Mouse (Mus musculus) liver, embryonic 14.5 days (tissue): ENCODE measurements around the gene Ctdnep1. TPM values are rescaled to one million over a fixed set of nuclear protein-coding genes. Genes with fewer than 3 reads are reported as not detected.

Source experiments
- ATAC-seq: fragments of 200-750 bp; cut with Nextera tagmentation; 2 replicates; pipeline ENCODE4 v1.8.0; 2017; ENCODE audit warnings: moderate number of reproducible peaks, mild to moderate bottlenecking, moderate library complexity; ENCODE audit not compliant: insufficient read depth
- DNase-seq, 3 experiments: peaks; one replicate each; pipeline ENCODE4 v3.0.0-alpha.2; 2012 to 2013; ENCODE audit warnings: low read depth in 3 of 3, low spot score in 3 of 3
- H3K27ac ChIP-seq: fragments of 300-500 bp; sonication (generic); 2 replicates; pipeline ENCODE4 v1.5.1; 2014; ENCODE audit warnings: moderate library complexity, mild to moderate bottlenecking, control low read depth, inconsistent platforms
- H3K27me3 ChIP-seq: fragments of 300-500 bp; sonication (generic); 2 replicates; pipeline ENCODE4 v1.6.1; 2014; ENCODE audit warnings: mild to moderate bottlenecking, low read length, moderate library complexity; ENCODE audit not compliant: control insufficient read depth, insufficient read depth
- H3K36me3 ChIP-seq: fragments of 300-500 bp; sonication (generic); replicated peaks from 2 replicates; pipeline ENCODE4 v1.6.1; 2014; ENCODE audit warnings: low read depth; ENCODE audit not compliant: control insufficient read depth, insufficient read depth
- H3K4me1 ChIP-seq, 2 experiments: fragments of 200-500 bp in 1 of 2; fragments of 300-500 bp in 1 of 2; sonication (generic) in 1 of 2; replicated peaks; 2 replicates each; pipeline ENCODE4 v1.6.1; 2012 to 2014; ENCODE audit warnings: antibody characterized with exemption in 1 of 2, inconsistent platforms in 1 of 2, low read length in 1 of 2; ENCODE audit not compliant: control insufficient read depth in 2 of 2, insufficient read depth in 2 of 2
- H3K4me2 ChIP-seq: fragments of 300-500 bp; sonication (generic); 2 replicates; pipeline ENCODE4 v1.6.1; 2014; ENCODE audit warnings: low read depth, mild to moderate bottlenecking, control low read depth, moderate library complexity
- H3K4me3 ChIP-seq, 2 experiments: fragments of 200-500 bp in 1 of 2; fragments of 300-500 bp in 1 of 2; sonication (generic) in 1 of 2; 2 replicates each; pipeline ENCODE4 v1.5.1; 2012 to 2014; ENCODE audit warnings: low read depth in 2 of 2, low read length in 2 of 2, mild to moderate bottlenecking in 2 of 2, control low read depth in 1 of 2, inconsistent platforms in 1 of 2, moderate library complexity in 1 of 2; ENCODE audit not compliant: insufficient read depth in 1 of 2
- H3K9ac ChIP-seq: fragments of 300-500 bp; sonication (generic); replicated peaks from 2 replicates; pipeline ENCODE4 v1.6.1; 2014; ENCODE audit warnings: mild to moderate bottlenecking, control low read depth, moderate library complexity
- H3K9me3 ChIP-seq: fragments of 300-500 bp; sonication (generic); 2 replicates; pipeline ENCODE4 v1.6.1; 2016; ENCODE audit warnings: low read length, mixed read lengths; ENCODE audit not compliant: control insufficient read depth
- CTCF ChIP-seq: IDR thresholded peaks from 2 replicates; pipeline ENCODE4 v1.5.1; 2016; ENCODE audit warnings: antibody characterized with exemption, low read depth, control low read depth
- EP300 ChIP-seq: IDR thresholded peaks from 2 replicates; pipeline ENCODE4 v1.6.1; 2016; ENCODE audit warnings: antibody characterized with exemption, low read depth
- WGBS: fragments of 180-500 bp; shearing (Covaris S2); extraction: QIAGEN DNeasy Blood & Tissue Kit; methylation state at CpG from one replicate; pipeline ENCODE4 v1.1.7; 2014; ENCODE audit not compliant: insufficient replicate concordance; 5-methylcytosine and 5-hydroxymethylcytosine counted together
- polyA plus RNA-seq, 2 experiments: library from polyadenylated mRNA; depleted of rRNA in 1 of 2; stranded (reverse) in 1 of 2; unstranded in 1 of 2; fragments of >200 nt; fragmentation: Nextera tagmentation in 1 of 2; extraction: Ambion mirVana in 1 of 2; gene quantifications; 2 replicates each; pipeline versions ENCODE4 v1.2.1 to v1.2.3; 2012 to 2014

Ctdnep1 gene
- polyA plus RNA-seq, 2 experiments: 9.7 to 32.3 TPM

- Histone ChIP-seq H3K4me1 (peaks cover 3 to 13% of the 10 kb centered on the region in 2 experiments; a peak in 3 of 4 replicates), H3K36me3 (no peaks in the 10 kb centered on the region), H3K27me3 (peaks cover 6% of the 10 kb centered on the region), H3K4me2 (no peak overlapping the region), H3K9ac (no peak overlapping the region), H3K27ac (no peak overlapping the region), H3K4me3 (no peak overlapping the region), H3K9me3 (no peaks in the 10 kb centered on the region)
- ATAC-seq: no peak
- DNase-seq: no peak
- 59% methylated on average over 11 of the region's 11 CpGs for WGBS
- TF ChIP-seq EP300 (no peak), CTCF (no peak)
Observed at GRCm38 (mm10) chr11:70029829-70030550, 49.0 kb downstream of the Ctdnep1 start.

- Histone ChIP-seq H3K4me3 (no peak overlapping the region), H3K4me2 (no peak overlapping the region), H3K4me1 (peaks cover 3 to 13% of the 10 kb centered on the region in 2 experiments; a peak in 3 of 4 replicates), H3K9me3 (no peaks in the 10 kb centered on the region), H3K27ac (no peak overlapping the region), H3K27me3 (peaks cover 2% of the 10 kb centered on the region), H3K36me3 (no peaks in the 10 kb centered on the region), H3K9ac (no peak overlapping the region)
- no peak for DNase-seq
- ATAC-seq: no peak
- WGBS: 81% methylated on average over 28 of the region's 28 CpGs
- TF ChIP-seq CTCF: no peak
- TF ChIP-seq EP300: no peak
Observed at GRCm38 (mm10) chr11:70030651-70031320, 49.8 kb downstream of the Ctdnep1 start.

- Histone ChIP-seq H3K4me3 (no peak overlapping the region), H3K9ac (no peak overlapping the region), H3K27ac (no peak overlapping the region), H3K4me1 (peaks cover 3 to 13% of the 10 kb centered on the region in 2 experiments; a peak in 3 of 4 replicates), H3K4me2 (no peak overlapping the region), H3K9me3 (no peaks in the 10 kb centered on the region), H3K27me3 (peaks cover 2% of the 10 kb centered on the region), H3K36me3 (no peaks in the 10 kb centered on the region)
- TF ChIP-seq CTCF (no peak), EP300 (no peak)
- 80% methylated on average over 11 of the region's 11 CpGs for WGBS
- DNase-seq (no peak), ATAC-seq (no peak)
Observed at GRCm38 (mm10) chr11:70031321-70031670, 50.3 kb downstream of the Ctdnep1 start.

GRCm38 (mm10) chr11:70038174-70038573, 57.2 kb downstream of the Ctdnep1 start:
- no peak overlapping the region for H3K27ac ChIP-seq
- H3K4me1 ChIP-seq: no peaks in the 10 kb centered on the region
- H3K4me3 ChIP-seq: no peak overlapping the region
- DNase-seq: no peak
- ATAC-seq: no peak
- no peaks in the 10 kb centered on the region for H3K36me3 ChIP-seq
- TF ChIP-seq EP300 (no peak), CTCF (no peak)
- H3K27me3 ChIP-seq: no peaks in the 10 kb centered on the region
- H3K9me3 ChIP-seq: no peaks in the 10 kb centered on the region
- WGBS: 43% methylated on average over 7 of the region's 7 CpGs
- no peak overlapping the region for H3K4me2 ChIP-seq
- H3K9ac ChIP-seq: no peak overlapping the region

- Histone ChIP-seq H3K27me3 (no peaks in the 10 kb centered on the region), H3K4me2 (no peak overlapping the region), H3K4me1 (no peaks in the 10 kb centered on the region), H3K9me3 (no peaks in the 10 kb centered on the region), H3K9ac (no peak overlapping the region), H3K27ac (no peak overlapping the region), H3K4me3 (no peak overlapping the region), H3K36me3 (no peaks in the 10 kb centered on the region)
- TF ChIP-seq CTCF: no peak
- no peak for TF ChIP-seq EP300
- ATAC-seq: no peak
- 74% methylated on average over 10 of the region's 10 CpGs for WGBS
- DNase-seq: no peak
Observed at GRCm38 (mm10) chr11:70039631-70040030, 58.7 kb downstream of the Ctdnep1 start.
